Mouse (Mus musculus) gastrocnemius, postnatal 10 days (tissue): ENCODE results near the gene Nfia. TPM values are rescaled to one million over a fixed set of nuclear protein-coding genes. Genes with fewer than 3 reads are reported as not detected.
A peak's percentile ranks its signal among the peaks of the same experiment; 100 is the strongest.

Experiments
- DNase-seq: peaks from one replicate; pipeline ENCODE4 v3.0.0; 2021; ENCODE audit warnings: mixed read lengths
- total RNA-seq, 2 experiments: library from RNA; stranded (reverse); gene quantifications; 2 replicates each; pipeline ENCODE4 v1.2.3; 2021

The Nfia gene
- total RNA-seq, 2 experiments from 2014 or later = 111 to 124 TPM

- peak; percentile 99 for DNase-seq
These were observed 96.5 kb downstream of the Nfia start for GRCm38 (mm10) chr4:97868938-97869440.

DNA sequence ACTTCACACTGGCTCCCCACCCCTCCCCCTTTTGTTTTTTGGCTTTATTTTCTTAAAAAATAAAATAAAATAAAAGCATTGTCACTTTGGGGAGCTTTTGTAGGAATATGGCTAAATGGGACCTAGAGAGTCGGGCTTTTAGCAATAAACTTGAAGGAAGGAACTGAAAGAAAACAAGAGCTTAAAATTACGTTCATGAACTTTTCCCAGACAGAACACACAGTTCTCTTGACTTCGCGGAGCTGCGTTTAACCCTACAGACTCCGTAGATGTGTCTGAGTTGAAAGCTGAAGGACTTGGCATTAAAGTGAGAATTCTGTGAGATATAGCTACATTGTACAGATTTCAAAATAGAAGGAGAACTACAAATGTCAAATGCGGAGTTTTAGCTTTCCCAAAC lies 96.9 kb downstream of the Nfia start:
- DNase-seq = no peak

DNA sequence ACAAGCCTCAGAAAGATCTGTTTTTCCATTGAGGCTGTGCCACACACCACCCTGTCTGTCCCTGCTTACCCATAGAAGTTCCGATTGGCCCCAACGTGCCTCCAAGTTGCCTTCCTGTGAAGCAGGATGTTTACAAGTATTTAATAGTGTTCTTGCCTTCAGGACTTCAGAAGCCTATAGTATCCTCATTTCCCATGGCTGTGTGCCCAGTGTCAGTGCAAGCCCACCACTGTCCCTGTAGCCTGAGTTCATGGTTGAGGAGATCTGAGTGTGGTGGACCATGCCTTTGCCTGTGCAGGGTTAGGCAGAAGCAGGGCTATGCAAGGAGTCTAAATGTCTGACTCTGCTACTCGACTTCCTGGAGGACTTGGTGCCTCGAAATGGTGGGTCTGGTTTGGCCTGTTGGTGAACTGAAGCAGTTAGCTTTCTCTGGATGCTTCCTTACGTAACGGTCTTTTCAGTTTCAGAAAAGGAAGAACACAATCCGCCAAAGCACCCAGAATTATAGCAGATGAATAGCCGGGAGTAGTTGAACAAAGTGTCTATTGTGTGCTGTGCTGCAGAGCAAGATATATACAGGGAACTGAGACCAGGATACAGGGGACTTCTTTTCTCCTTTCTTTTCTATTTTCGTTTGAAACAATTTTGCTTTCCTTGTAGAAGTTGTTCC lies 99.4 kb downstream of the Nfia start:
- no peak for DNase-seq

DNA sequence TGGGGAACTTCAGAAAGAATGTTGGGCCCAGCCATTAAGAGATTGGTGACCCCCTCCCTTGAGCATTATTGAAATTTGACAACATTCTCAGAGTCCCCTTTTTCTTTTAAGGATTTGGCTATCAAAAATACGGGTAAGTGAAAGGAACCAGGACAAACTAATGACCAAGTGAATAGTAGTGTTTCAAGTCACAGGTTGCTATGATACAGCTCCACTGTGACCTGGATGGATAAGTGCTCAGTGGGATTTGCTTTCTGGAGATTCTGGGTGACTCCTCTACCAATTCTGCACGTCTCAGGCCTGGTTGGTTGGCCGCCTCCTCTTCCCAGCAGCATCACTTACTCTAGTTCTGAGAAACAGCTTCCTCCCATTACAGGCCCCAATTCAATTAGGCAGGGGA lies 102.4 kb downstream of the Nfia start:
- DNase-seq = no peak

DNA sequence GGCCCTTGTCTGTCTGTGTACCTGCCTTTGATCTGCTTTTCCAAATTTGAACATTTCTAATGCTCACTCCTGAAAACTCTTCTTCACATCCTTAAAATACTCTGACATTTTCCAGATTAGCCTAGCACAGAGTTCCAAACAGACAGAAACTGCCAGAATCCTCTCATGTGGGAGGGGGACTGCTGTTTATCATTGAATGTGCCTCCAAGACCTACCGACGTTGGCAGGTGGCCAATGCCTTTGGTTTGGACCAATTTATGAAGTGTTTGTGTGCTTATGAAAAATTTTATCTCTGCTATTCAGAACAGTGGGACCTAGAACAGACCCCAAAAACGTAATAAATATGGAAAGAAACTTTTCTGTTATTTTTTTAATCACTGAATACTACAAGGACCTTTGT lies 103.4 kb downstream of the Nfia start:
- no peak for DNase-seq

GRCm38 (mm10) chr4:97879696-97880095 lies 107.2 kb downstream of the Nfia start:
- DNase-seq = no peak

GRCm38 (mm10) chr4:97880120-97881055 lies 107.9 kb downstream of the Nfia start:
- DNase-seq = no peak

DNA sequence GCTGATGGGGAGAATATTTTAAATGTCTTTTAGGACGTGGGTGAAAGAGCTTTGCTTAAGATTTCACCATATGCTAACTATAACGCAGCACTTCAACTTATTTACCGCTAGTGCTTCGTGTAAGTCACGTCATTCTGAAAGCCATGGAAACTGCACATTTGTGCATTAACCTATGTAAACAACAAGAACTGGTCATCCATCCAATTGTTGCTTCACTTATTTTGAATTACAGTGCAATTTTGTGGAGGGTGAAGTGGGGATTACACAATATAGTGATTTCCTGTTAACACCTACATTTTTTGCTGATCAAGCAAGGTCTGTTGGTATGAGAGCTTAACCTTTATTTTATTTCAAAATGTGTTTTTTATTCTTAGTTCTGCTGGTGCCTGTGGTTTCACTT lies 113.0 kb downstream of the Nfia start:
- DNase-seq = no peak

GRCm38 (mm10) chr4:97886220-97886619 lies 113.7 kb downstream of the Nfia start:
- DNase-seq = no peak

DNA sequence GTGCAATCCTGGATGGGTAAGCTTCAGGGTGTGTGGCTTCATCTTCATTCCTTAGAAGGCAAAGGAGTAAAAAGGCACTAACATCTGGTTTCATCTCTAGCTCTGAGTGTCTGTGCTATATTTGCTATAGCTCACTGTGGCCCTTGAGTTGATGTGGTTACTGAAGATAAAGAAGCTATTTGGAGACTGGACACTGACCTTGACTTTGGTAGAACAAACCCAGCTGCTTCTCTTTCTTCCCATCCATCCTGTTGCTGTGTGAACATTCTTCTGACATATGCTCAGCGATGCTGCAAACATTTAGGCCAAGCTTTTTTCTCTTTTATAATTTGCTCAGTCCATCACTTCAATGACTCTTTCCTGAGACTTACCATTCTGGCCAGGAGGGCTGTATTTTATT lies 114.7 kb downstream of the Nfia start:
- no peak for DNase-seq

- no peak for DNase-seq
These were observed 118.5 kb downstream of the Nfia start for GRCm38 (mm10) chr4:97891063-97891462.

DNA sequence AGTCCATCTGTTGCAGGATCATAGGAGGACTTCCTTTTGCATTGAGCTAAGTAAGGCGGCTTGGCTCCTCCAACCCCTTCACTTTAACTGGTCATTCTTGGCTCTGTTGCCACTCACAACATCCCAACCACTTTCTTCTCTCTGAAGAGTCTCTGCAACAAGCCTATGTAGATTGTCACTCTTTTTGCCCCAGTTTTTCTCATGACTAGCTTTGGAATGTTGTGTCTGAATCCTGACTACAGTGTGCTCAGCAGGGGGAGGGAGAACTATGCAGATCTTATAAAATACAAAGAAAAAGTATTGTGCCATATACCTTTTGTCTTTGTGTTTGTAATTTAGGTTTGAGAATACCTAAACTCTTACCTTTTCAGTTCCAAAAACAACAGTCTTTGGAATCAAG lies 119.1 kb downstream of the Nfia start:
- DNase-seq = no peak

GRCm38 (mm10) chr4:97893915-97894884 lies 121.7 kb downstream of the Nfia start:
- DNase-seq = no peak

- DNase-seq = no peak
These were observed 123.4 kb downstream of the Nfia start for GRCm38 (mm10) chr4:97895940-97896339.

- DNase-seq = no peak
These were observed 127.9 kb downstream of the Nfia start for GRCm38 (mm10) chr4:97900256-97900944.

- no peak for DNase-seq
These were observed 133.3 kb downstream of the Nfia start for GRCm38 (mm10) chr4:97905826-97906225.

DNA sequence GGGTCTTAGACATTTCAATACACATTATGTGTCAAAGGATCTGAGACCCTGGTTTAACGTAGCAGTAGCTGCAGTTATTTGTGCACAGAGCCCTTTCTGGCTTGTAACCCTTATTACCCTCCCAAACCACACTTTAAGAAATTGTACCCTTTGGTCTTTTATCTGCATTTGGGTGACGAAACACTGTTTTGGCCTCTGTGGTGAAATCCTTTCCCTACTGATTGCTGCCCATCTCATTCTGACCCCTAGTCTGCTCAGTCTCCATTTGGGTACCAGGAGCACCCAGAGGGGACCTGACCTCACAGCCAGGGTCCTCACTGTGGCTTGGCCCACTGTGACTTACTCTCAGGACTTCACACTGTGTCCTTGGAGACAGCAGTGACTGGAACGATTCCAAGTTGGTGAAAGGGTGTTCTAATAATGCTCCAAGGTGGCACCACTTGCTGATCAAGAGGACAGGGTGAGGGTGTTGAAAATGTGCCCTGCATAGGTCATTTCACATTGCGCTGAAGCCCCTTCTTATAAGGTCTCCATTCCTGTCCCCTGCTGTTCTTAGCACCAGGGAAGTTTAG lies 136.1 kb downstream of the Nfia start:
- DNase-seq = no peak

DNA sequence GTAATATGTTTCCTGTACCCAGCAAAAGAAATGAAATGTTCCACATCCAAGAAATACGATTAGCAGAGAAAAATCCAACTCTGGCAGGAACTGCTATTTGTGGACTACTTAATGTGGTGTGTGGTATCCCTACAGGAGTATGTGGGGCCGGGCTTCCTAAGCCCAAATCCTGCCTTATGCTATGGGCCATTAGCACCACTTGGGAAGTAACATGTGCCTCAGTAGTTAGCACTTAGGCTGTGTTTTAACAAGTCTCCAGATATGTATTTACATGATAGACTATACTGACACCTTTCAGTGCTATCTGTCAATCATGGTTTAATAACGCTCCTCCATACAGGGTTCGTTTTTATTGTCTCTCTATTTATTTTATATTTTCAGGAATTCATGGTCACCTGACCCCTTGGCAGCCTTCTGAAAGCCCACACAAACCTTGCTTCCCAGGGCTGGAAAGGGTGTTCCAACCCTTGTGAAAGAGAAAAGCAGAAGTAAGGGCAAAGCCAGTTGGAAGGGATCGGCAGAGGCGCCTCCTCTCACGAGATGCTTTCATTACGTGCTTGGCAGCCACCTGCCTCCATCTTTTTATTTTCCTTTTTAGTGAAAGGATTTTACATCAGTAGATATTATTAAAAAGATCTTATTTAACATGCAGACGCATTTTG lies 137.7 kb downstream of the Nfia start:
- no peak for DNase-seq

DNA sequence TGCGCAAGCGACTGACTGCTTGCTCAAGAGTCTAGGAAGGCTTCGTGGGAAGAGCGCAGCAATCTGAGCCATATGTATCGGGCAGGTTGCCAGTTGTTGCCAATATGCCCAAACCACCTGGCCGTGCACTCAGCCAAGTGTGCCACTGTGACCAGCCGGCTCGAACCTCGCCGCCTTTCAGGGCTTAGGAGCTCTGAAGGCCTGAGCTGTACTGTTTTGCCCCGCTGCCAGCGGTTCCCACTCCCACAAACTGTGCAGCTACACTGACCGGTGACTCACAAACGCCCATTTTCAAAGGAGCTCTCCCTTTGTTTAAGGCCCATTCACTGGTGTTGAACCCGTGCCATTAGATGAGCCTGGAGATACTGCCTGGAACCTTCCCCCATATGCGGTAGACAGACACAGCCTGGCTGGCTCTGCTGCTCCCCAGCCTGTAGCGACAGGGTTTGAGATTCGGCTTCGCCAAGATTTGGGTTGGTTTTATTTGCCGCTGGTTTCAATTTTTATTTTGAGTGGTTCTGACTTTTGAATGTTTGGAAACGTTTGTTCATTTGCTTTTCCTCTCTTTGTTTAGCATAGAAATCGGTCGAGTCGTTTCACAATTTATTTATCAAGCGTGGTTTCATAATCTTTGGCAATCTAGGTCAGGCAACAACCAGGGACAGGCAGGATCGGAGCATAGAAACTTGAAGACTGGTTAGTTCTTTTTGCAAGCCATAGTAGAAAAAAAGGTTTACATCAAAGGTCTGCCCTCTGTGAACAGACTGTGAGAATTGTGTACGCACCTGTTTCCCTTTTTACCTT lies 138.4 kb downstream of the Nfia start:
- peak; percentile 14 for DNase-seq

GRCm38 (mm10) chr4:97911755-97912154 lies 139.2 kb downstream of the Nfia start:
- DNase-seq = no peak
